Mouse (Mus musculus) testis, adult 2 months (tissue): ENCODE results near the gene Mgll.

Experiments used
- CTCF ChIP-seq: fragments of 200-500 bp; IDR thresholded peaks from 2 replicates; pipeline ENCODE4 v1.5.1; 2012; ENCODE audit warnings: low read depth, mild to moderate bottlenecking, inconsistent platforms, low read length, moderate library complexity; ENCODE audit not compliant: control insufficient read depth, insufficient read depth, insufficient replicate concordance
- POLR2A ChIP-seq: fragments of 200-500 bp; IDR thresholded peaks from 2 replicates; pipeline ENCODE4 v1.6.1; 2012; ENCODE audit warnings: low read depth, mild to moderate bottlenecking, inconsistent platforms, low read length, moderate library complexity; ENCODE audit not compliant: control insufficient read depth

DNA sequence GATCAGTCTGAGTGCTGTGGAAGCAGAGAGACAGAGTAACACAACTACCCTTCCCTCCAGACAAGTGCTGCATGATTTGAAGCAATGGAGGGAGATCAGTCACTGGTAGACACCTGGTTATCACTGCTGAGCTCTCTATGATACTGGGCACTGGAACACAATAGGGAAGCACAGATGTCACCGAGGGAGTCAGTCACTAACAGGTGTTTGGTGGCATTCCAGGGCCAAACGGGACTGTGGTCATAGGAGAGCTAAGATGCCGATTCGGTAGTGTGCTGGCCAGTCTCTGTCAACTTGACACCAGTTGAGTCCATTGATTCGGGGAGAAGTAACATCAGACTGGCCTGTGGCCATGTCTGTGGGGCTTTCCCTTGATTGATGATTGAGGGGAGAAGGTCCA is 130.3 kb downstream of the Mgll start:
- TF ChIP-seq CTCF (no peak), POLR2A (no peak)
